31 mouse cellular contexts compared by ENCODE assay signal in genomic region chr15:97715083-97715482, GRCm38 (mm10). TPM values are rescaled to one million over a fixed set of nuclear protein-coding genes. Genes with fewer than 3 reads are reported as not detected.
"Had no signal": no experiment of that assay in that cellular context is flagged by ENCODE, and none has a peak within 500 bp of the region (broad histone marks: within the 10 kb centered on the region; RNA-seq: fewer than 3 reads in every experiment).

No protein-coding gene starts in this region.

- H3K27ac ChIP-seq: left cerebral cortex, adult 2 months; limb, embryonic 10.5 days; limb, embryonic 12.5 days; limb, embryonic 13.5 days; limb, embryonic 15.5 days; liver, embryonic 12.5 days; liver, embryonic 13.5 days; liver, embryonic 14.5 days; liver, embryonic 15.5 days; lung, embryonic 15.5 days; macrophage; midbrain, embryonic 10.5 days; midbrain, embryonic 12.5 days; midbrain, embryonic 13.5 days; midbrain, embryonic 15.5 days had no signal

- ATAC-seq: liver, embryonic 12.5 days; lung, postnatal 0 days; midbrain, embryonic 13.5 days; midbrain, embryonic 15.5 days; midbrain, embryonic 16.5 days had no signal

- H3K9ac ChIP-seq: limb, embryonic 12.5 days; limb, embryonic 13.5 days; limb, embryonic 15.5 days; liver, embryonic 12.5 days; liver, embryonic 13.5 days; liver, embryonic 14.5 days; liver, embryonic 15.5 days; lung, embryonic 14.5 days; lung, embryonic 15.5 days; midbrain, embryonic 12.5 days; midbrain, embryonic 13.5 days; midbrain, embryonic 15.5 days had no signal

- H3K27me3 ChIP-seq: limb, embryonic 12.5 days; limb, embryonic 13.5 days; limb, embryonic 15.5 days; lung, embryonic 15.5 days; midbrain, embryonic 13.5 days; midbrain, embryonic 15.5 days had no signal

- H3K36me3 ChIP-seq: limb, embryonic 10.5 days; limb, embryonic 12.5 days; limb, embryonic 13.5 days; limb, embryonic 15.5 days; liver, embryonic 12.5 days; liver, embryonic 13.5 days; liver, embryonic 15.5 days; lung, embryonic 15.5 days; midbrain, embryonic 10.5 days; midbrain, embryonic 12.5 days; midbrain, embryonic 13.5 days; midbrain, embryonic 15.5 days had no signal

- H3K4me1 ChIP-seq: liver, embryonic 12.5 days; liver, embryonic 13.5 days; liver, embryonic 15.5 days; midbrain, embryonic 12.5 days; midbrain, embryonic 13.5 days had no signal

- H3K9me3 ChIP-seq: limb, embryonic 10.5 days; limb, embryonic 12.5 days; limb, embryonic 13.5 days; limb, embryonic 15.5 days; liver, embryonic 12.5 days; liver, embryonic 13.5 days; liver, embryonic 15.5 days; lung, embryonic 15.5 days; megakaryocyte, embryonic 14.5 days; midbrain, embryonic 10.5 days; midbrain, embryonic 12.5 days; midbrain, embryonic 13.5 days; midbrain, embryonic 15.5 days had no signal

- H3K4me2 ChIP-seq: limb, embryonic 12.5 days; limb, embryonic 13.5 days; limb, embryonic 15.5 days; liver, embryonic 11.5 days; liver, embryonic 12.5 days; liver, embryonic 13.5 days; liver, embryonic 15.5 days; lung, embryonic 14.5 days; lung, embryonic 15.5 days; midbrain, embryonic 11.5 days; midbrain, embryonic 12.5 days; midbrain, embryonic 13.5 days; midbrain, embryonic 15.5 days had no signal

- DNase-seq: left cerebral cortex, postnatal 4 days; liver; liver, embryonic 13.5 days; lung, adult 18-20 months; lung, adult 2 months; lung, embryonic 14.5 days; lung, postnatal 10 days; lung, postnatal 14 days; lung, postnatal 36 days; lung, postnatal 4 days; midbrain, embryonic 14.5 days had no signal

- H3K4me3 ChIP-seq: left cerebral cortex, adult 2 months; limb, embryonic 10.5 days; limb, embryonic 12.5 days; limb, embryonic 13.5 days; limb, embryonic 15.5 days; liver, embryonic 12.5 days; liver, embryonic 13.5 days; liver, embryonic 15.5 days; lung, embryonic 15.5 days; megakaryocyte, embryonic 14.5 days; midbrain, embryonic 10.5 days; midbrain, embryonic 12.5 days; midbrain, embryonic 13.5 days; midbrain, embryonic 15.5 days; myocyte had no signal

RNA-seq across cellular contexts. Expression of gene Endou, which starts 16.1 kb away (rescaled TPM):
- polyA plus RNA-seq: liver, embryonic 11.5 days; liver, embryonic 12.5 days; liver, embryonic 13.5 days; lung, embryonic 14.5 days had no signal
